In the genomic region with DNA sequence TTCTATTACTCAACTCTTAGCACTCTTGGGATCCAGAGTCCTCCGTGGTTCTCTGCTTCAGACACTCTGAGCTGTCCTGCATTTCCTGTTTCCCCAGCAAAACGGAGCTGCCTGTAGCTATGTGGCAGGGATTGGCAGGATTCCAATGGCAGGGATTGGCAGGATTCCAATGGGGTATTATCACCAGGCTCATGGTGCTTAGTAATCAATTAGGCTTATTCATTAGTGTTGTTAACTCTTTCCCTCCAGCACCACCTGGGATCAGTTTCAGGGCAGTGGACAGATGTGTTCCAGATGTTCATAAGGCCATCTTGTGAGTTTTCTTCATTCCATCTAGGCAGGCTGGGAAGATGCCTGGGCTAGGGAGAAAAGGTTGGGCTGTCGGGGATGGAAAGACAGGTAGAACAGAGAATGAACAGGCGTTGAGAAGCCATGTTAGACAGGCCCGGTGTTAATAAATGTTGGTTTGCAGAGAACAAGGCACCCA, we compare ENCODE assay signal across 8 mouse cellular contexts.
DNase-seq lines count a peak whose midpoint lies in the region; ATAC-seq and TF ChIP-seq lines count a peak whose summit lies in the region.

No protein-coding gene starts in this region.

- H3K4me3 ChIP-seq in lung, embryonic 14.5 days (ENCODE audit: low read depth, low read length): no peak overlapping the region
- H3K4me3 ChIP-seq in hindbrain, embryonic 14.5 days (replicated peaks; ENCODE audit: low read length): no peak overlapping the region
- H3K4me3 ChIP-seq in limb, embryonic 13.5 days: no peak overlapping the region

- no peaks in the 10 kb centered on the region for H3K9me3 ChIP-seq in lung, embryonic 14.5 days (ENCODE audit: low read depth, low read length)
- no peaks in the 10 kb centered on the region for H3K9me3 ChIP-seq in hindbrain, embryonic 14.5 days (ENCODE audit: control insufficient read depth, low read length)
- no peaks in the 10 kb centered on the region for H3K9me3 ChIP-seq in limb, embryonic 13.5 days

- H3K4me2 ChIP-seq in lung, embryonic 14.5 days: 0 out of 2 replicates have a peak overlapping the region, but pooled peaks have one; percentile 2
- peak overlapping the region; percentile 24; the same call in 1 of the 2 replicates for H3K4me2 ChIP-seq in hindbrain, embryonic 14.5 days (replicated peaks)
- H3K4me2 ChIP-seq in limb, embryonic 13.5 days (replicated peaks): peak overlapping the region; percentile 44

- H3K27me3 ChIP-seq in lung, embryonic 14.5 days (ENCODE audit: insufficient read depth, low read length): no peaks in the 10 kb centered on the region
- H3K27me3 ChIP-seq in hindbrain, embryonic 14.5 days (ENCODE audit: control insufficient read depth, insufficient read depth, low read length): no peaks in the 10 kb centered on the region
- H3K27me3 ChIP-seq in limb, embryonic 13.5 days: peaks cover 59% of the 10 kb centered on the region

- no peaks in the 10 kb centered on the region for H3K36me3 ChIP-seq in lung, embryonic 14.5 days (ENCODE audit: insufficient read depth)
- H3K36me3 ChIP-seq in hindbrain, embryonic 14.5 days (replicated peaks; ENCODE audit: control insufficient read depth, insufficient read depth): no peaks in the 10 kb centered on the region
- no peaks in the 10 kb centered on the region for H3K36me3 ChIP-seq in limb, embryonic 13.5 days

- TF ChIP-seq CTCF in lung, embryonic 14.5 days (IDR thresholded peaks at IDR 0.05; ENCODE audit: low read depth): no peak

- peak; percentile 83 for DNase-seq in lung, embryonic 14.5 days
- no peak for DNase-seq in lung, postnatal 25 days (ENCODE audit: low spot score)
- peak; percentile 20 for DNase-seq in embryo, embryonic 11.5 days (ENCODE audit: low read depth, low spot score)
- peak; percentile 94 for DNase-seq in hindbrain, embryonic 14.5 days (ENCODE audit: low spot score)
- no peak for DNase-seq in urinary bladder, adult 2 months (ENCODE audit: low spot score)
- no peak for DNase-seq in testis, postnatal 10 days (ENCODE audit: low spot score)

- 34% methylated on average over 5 of the region's 5 CpGs for WGBS in lung, embryonic 14.5 days
- WGBS in hindbrain, embryonic 14.5 days: 33% methylated on average over 5 of the region's 5 CpGs
- WGBS in limb, embryonic 13.5 days: 20% methylated on average over 5 of the region's 5 CpGs

- H3K9ac ChIP-seq in lung, embryonic 14.5 days: no peak overlapping the region
- H3K9ac ChIP-seq in hindbrain, embryonic 14.5 days: no peak overlapping the region
- H3K9ac ChIP-seq in limb, embryonic 13.5 days: no peak overlapping the region

- peak; percentile 91 for ATAC-seq in lung, embryonic 14.5 days (ENCODE audit: insufficient read depth)
- peak; percentile 87 for ATAC-seq in hindbrain, embryonic 14.5 days (ENCODE audit: low FRiP score)
- ATAC-seq in limb, embryonic 13.5 days (ENCODE audit: low FRiP score, low read depth): peak; percentile 78
- ATAC-seq in monocyte, adult 5-6 weeks (replicated peaks; ENCODE audit: insufficient number of reproducible peaks, low FRiP score, low TSS enrichment, poor library complexity, severe bottlenecking): no peak

- no peak overlapping the region for H3K27ac ChIP-seq in lung, embryonic 14.5 days (ENCODE audit: low read depth)
- H3K27ac ChIP-seq in hindbrain, embryonic 14.5 days: 0 out of 2 replicates have a peak overlapping the region, but pooled peaks have one; percentile 26
- 0 out of 2 replicates have a peak overlapping the region, but pooled peaks have one; percentile 44 for H3K27ac ChIP-seq in limb, embryonic 13.5 days

- H3K4me1 ChIP-seq in lung, embryonic 14.5 days (ENCODE audit: insufficient read depth): no peaks in the 10 kb centered on the region
- peaks cover 12% of the 10 kb centered on the region; the same call in 1 of the 2 replicates for H3K4me1 ChIP-seq in hindbrain, embryonic 14.5 days (replicated peaks; ENCODE audit: control insufficient read depth, insufficient read depth, low read length)
- peaks cover 27% of the 10 kb centered on the region for H3K4me1 ChIP-seq in limb, embryonic 13.5 days

Comparison
In these comparisons a context has a peak if more than half of its experiments do, and no peak if none do; other contexts are left out.
1. DNase-seq: peak in lung, embryonic 14.5 days (single experiment), embryo, embryonic 11.5 days (single experiment) and hindbrain, embryonic 14.5 days (single experiment); none in lung, postnatal 25 days (single experiment), urinary bladder, adult 2 months (single experiment) and testis, postnatal 10 days (single experiment).
2. Peak in every context shown above with its lines, with median percentiles within 50 percentile points of each other: H3K4me2 ChIP-seq.